Mouse (Mus musculus) left cerebral cortex, adult 18-20 months (tissue): ENCODE data around the gene Atp8b4. TPM values are rescaled to one million over a fixed set of nuclear protein-coding genes. Genes with fewer than 3 reads are reported as not detected.

Source experiments
- DNase-seq, 2 experiments: peaks; one replicate each; pipeline ENCODE4 v3.0.0; 2021 to 2022; ENCODE audit warnings: low spot score in 2 of 2, mixed read lengths in 1 of 2
- total RNA-seq, 2 experiments: library from RNA; stranded (reverse); gene quantifications; 2 replicates each; pipeline ENCODE4 v1.2.3; 2021

Atp8b4 gene
- total RNA-seq, 2 experiments from 2014 or later = 0.07 TPM; not detected in 1

DNA sequence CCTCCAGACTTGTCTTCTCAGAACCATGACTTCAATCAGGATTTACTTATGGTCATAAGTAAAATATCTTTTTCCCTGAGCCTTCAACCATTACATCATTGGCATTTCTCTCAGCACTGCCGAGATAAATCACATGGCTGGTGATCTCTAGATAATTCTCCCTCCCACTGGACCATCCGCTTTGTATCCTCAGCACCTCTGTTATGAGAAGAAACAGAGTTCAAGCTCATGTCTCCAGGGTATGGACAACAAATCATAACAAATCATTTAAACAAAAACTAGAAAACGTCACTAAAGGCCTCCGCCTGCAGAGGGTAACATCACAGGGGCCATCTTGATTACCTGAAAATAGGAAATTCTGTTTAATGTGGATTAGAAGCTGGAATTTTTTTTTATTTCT lies 58.9 kb downstream of the Atp8b4 start:
- no peak for DNase-seq

DNA sequence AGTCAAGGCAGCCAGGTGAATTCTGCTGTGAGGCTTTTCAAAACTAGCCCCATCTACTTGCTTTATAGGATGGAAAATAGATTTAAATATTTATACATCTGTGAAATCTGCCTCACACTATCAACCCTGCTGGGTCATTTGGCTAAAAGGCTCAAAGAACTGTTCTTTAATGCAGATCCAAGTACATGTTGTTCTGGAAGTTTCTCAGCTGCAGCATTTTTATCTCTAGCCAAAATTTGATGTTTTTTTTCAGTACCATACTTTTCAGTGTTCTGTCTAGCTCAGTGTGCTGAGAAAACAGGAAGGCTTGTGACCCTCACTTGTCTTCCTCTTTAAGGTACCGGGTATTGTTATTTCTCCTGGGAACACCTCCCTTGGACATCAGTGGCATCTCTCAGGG lies 65.8 kb downstream of the Atp8b4 start:
- no peak for DNase-seq

DNA sequence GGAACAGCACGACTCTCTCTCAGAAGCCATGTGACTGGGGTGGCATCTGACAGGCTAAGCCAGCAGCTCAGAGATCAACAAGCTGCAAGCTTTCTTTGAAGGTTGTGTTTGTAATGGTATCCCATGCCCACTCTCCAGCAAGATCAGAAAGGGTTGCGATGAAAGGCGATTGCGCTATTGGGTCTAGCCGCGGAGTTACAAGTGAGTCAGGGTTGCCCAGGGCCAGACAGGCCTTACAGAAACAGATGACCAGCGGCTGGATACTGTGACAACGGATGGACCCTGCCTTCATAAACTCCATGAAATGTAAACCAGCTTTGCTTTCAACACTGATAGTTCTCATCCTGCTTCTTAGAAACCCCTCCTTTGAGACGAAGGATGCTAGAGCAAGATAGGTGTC lies 66.2 kb downstream of the Atp8b4 start:
- DNase-seq = no peak

DNA sequence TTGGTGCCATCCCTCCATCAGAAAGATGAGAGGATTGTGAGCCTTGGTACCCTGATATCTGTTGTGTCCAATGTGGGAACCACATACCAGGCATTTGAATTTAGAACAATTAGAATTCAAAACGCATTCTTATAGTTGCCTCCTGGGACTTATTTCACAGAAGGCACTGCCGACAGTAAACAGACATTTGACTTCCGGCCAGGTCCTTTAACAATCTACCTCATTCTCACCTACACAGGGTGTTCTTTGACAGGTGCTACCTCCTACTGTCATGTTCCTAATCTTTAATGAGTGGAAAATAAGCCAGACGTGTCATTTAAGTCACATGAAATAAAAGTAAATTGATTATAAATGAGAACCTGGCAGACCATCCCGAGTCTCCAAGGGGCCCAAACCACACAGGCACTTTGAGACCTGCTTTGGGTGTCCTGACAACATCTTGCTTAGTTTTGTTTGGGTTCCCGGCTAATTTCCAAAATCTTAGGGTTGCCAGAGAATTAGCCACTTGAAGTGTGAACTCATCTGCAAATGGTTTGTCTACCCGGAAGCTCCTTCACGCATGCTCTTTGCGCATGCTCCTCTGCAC lies 67.9 kb downstream of the Atp8b4 start:
- no peak for DNase-seq

DNA sequence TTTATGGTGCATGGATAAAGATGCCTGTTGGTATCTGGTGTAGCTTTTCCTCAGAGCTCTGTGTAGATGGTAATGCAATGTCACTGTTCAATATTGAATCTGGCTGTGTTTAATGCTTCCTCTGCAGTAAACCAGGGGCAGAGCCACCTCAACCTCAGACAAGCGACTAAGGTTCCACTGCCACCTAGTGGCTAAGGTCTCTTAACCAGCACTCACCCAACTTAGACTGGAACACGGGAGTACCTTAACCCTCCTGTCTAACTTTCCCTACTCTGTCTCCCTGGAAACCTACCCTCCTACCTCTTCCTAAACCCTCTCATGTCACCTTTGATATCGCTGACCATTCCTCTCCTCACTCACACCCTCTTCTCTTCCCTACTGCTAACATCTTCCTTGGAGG lies 71.2 kb downstream of the Atp8b4 start:
- peak; percentile 56 to 61 for DNase-seq

DNA sequence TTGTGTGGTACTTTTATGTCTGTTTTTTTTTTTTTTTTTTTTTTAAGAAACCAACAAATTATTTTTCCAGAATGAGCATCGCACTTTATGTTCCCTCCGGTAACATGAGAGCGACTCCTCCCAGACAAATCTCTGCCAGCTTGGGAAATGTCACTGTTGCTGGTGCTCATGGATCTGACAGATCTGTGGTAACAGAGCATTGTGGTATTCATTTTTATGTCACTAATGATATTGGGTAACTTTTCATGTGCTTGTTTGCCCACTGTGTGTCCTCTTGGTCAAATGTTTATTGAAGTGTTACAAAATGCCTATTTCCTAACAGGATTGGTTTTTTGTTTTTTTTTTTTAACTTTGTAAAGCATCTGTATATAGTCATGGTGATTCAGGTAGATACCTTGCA lies 75.3 kb downstream of the Atp8b4 start:
- no peak for DNase-seq

DNA sequence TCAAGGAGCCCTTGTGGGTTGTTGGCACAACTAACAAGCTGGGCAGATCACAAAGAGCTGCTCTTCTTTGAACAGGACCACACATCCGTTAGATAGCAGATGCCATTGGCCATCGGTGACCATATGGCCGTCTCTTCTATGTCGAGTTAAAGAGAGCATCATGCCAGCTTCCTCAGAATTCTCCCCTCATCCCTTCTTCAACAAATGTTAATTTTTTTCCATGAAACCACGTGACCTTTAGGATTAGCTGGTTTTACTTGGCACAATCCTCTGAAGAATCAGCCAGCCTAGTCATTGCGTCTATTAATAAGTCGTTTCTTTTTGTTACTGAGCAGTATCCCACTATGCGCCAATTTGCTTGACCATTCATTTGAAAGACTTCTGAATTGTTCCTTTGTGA lies 75.8 kb downstream of the Atp8b4 start:
- no peak for DNase-seq

DNA sequence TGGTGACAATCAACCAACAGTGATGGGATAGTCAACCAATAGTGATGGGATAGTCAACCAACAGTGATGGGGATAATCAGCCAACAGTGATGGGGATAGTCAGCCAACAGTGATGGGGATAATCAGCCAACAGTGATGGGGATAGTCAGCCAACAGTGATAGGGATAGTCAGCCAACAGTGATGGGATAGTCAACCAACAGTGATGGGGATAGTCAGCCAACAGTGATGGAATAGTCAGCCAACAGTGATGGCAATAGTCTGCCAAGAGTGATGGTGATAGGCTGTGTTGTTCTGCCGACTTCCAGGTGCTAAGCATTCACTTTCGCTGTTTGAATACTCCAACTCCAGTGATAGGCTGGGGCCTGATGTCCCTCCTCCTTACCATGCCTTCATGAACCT lies 79.6 kb downstream of the Atp8b4 start:
- no peak for DNase-seq

DNA sequence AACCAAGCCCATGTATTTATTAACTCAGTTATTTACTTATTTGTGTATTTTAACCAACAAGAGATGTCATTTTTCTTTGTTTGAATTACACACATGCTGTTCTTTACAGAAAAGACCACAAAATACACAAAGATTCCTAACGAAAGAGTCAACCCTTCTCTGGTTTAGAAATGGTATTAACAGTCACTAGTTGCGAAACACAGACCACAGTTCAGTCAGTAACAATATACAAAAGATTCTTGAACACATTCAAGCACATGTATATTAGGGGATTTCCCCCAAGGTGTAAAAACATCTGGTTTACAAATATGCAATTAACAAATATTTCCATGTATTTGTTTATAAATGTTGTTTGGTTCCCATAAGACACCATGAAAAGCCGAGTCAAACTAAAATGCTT lies 81.6 kb downstream of the Atp8b4 start:
- no peak for DNase-seq

DNA sequence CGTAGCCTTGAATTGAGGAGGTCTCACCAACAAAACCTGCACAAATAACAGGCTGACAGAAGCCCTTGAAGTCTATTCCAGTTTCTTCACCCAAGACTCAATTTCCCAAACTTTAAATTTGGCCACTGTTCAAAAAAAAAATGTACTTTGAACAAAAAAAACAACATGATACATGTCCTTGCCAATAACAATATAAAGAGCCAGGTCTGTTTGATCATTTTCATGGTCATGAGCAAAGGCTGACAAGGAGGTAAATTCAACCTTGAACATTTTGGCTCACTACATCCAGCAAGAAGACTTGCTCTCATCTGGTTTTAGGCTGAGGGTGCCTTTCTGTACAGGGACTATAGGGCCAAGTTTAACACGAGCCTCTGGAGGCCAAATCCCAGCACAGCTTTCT lies 83.7 kb downstream of the Atp8b4 start:
- DNase-seq = no peak

DNA sequence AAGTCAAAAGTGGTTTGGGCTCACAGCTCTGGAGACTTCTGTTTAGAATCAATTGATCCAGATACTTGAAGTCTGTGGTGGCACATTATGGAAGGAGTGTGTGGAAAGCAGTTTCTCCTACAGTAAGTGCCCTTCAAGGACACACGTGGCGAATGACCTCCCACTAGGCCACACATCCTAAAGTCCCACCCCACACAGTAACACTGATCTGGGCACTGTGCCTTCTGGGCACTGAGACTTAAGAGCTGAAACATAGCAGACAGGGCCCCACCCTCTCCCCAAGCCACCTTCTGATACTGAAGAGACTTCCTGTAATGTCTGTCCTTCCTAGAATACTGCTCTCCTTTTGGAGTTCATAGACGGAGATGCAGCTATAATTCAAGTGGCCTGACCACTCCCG lies 84.5 kb downstream of the Atp8b4 start:
- DNase-seq = no peak

DNA sequence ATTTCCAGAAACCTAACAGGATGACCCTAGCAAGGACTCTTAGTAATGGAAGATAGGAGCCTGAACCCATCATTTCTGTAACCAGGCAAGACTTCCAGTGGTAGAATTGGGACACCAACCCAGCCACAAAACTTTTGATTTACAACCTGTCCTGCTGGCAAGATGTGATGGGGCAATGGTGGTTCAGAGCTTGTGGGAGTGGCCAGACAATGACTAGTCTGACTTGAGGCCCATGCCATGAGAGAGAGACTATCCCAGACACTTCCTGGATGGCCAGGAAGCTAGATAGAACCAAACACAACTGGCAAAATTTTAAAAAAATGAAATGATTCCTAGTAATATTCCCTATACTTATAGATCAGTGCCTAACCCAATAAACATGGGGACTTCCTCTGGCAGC lies 87.7 kb downstream of the Atp8b4 start:
- no peak for DNase-seq

DNA sequence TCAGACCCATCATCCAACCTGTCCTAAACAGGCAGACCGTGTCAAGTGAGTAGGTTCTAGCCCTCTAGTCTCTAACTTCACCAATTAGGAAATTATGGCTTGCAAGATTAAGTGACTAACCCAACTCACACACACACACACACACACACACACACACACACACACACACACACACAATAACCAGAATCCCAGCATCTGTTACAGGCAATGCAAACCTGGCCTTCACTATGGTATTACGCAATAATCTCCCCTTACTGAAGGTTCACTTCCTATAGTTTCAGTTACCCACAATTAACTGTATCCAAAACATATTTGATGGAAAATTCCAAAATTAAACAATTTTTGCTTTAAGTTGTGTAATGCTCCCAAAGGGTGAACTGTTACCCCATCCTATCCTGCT lies 101.0 kb downstream of the Atp8b4 start:
- no peak for DNase-seq

DNA sequence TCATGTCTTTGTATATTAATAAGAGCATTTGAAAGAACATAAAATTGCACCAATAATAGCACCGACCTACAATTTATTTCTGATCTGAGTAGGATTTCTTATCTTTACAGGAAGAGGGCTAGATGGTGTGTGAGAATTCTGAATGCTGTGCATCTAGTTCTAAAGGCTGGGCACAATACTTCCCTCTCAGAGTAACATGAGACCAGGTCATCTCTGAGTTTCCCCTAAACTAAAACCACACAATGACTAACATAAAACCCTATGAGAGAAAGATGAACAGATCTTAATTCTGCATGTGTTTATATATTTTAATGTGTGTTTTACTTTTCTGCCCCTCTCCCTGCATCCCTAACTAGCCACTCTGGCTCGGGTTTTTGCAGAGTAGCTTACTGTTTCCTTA lies 101.5 kb downstream of the Atp8b4 start:
- DNase-seq = no peak

DNA sequence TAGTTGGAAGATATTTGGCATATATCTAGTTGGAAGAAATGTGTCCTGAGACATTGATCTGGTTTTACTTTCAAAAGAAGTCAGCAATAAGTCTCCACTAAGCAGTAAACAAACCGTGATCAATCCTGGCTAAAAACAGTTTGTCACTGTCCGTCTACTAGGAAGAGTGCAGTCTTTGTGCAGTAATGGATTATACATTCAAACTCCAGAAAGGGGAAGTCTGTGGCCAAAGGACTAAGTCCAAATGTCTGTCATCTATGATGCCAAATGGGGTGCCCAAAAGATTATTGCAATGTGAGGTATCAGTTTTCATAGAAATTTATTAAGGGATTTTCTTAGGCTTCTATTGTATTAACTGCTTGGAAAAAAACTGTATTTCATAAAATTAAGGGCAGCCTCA lies 102.3 kb downstream of the Atp8b4 start:
- no peak for DNase-seq

DNA sequence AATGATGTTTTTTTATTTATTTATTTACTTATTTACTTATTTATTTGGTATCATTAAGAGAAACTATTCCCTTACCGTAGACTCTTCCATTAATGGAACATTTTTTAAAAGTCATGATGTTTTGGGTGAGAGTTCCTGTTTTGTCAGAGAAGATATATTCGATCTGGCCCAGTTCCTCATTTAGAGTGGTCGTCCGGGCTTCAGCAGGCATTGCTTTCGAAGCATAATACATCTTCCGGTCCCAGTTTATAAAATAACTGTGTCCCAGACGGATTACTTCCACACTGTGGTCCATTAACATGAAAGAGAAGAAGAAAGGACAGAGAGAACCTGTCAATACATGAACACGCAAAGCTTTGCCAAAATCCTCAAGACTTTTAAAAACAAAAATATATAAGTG lies 103.0 kb downstream of the Atp8b4 start:
- DNase-seq = no peak

DNA sequence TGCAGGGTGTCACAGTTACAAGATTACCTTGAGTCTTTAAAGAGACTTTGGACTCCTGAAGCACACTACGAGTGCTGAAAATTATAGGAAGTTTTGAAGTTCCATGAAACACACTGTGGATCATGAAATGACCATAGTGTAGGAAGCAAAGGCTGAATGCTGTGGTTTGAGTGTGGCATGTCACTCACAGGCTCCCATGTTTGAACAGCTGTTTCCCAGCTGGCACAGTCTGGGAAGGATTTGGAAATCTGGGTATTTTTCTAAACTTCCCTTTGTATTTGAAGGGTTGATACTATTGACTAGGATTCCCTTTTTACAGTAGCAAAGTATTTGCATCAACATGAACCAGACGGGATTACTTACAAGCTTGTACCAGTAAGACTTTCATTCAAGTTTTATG lies 105.5 kb downstream of the Atp8b4 start:
- DNase-seq = no peak

DNA sequence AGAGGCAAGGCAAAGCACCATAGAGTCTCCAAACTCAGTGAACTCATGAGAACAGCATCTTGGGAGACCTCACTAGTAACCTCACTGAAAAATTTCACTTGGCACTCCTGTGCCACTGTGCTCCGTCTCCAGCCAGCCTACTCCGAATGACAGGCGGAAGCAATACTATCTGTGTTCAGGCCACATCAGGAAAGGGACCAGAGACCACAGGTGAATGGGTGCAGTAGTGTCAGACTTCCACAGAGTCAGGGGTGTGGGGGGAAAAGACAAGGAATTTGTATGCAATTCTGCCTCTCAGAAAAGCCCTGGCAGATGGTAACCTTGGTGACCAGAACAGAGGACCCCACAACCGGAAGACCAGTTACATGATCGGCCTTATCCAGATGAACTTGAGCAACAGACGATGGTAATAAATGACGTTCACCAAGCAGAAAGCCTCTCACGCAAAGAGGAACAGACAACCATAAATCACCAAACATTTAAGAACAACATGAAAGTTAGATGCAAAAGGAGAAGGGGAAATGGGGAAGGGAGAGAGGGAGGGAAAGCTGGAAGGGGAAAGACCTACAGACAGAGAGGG lies 112.9 kb downstream of the Atp8b4 start:
- DNase-seq = no peak

DNA sequence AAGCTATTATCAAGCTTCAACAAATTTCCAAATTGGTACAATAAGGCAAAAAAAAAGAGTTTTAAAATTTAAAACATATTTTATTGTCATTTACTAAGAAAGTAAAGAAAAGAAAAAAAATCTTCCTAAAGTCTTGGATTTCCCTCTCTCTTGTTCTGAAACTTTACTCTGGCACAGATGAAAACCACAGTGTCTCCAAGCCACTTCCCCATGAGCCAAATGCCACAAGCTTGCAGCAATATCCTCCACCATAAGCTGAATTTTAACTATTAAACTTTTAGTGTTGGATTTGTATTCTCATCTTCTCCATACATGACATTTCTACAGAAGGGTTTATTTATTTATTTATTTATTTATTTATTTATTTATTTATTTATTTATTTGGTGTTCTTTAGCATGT lies 114.4 kb downstream of the Atp8b4 start:
- DNase-seq = no peak

DNA sequence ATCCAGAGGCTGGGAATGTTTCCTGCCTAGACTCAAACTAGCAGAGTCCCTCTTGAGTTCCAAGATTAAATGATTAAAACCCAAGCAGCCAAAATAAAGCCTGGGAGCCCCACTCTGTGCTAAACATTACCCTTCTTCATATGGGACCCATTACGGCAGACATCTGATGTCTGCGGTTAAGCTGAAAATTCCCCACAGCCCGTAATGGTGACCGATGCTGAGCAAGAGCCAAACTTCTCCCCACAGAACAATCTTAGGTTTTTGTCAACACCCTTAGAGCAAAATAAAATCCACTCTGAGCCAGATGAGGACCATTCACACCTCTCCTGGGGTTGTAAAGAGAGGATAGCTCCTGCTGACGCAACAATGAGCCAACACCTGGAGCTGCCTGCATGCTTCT lies 120.2 kb downstream of the Atp8b4 start:
- DNase-seq = no peak

DNA sequence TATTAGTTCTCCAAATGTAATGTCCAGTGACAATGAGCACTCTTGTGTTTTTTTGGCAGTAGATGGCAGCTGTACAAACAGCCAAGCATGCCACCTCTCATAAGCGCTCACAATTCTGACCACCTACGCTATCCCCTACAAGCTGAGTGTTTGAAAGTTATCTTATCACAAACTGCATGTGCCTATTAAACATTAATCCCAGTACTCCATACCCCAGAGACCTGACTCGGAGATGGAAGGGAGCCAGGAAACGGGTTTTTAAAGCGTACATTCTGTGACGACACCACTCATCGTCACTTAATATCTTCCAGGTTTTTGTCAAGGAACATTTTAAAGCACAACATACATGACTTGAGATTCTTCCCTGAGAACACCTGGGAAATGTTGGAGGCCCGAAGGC lies 128.8 kb downstream of the Atp8b4 start:
- no peak for DNase-seq

DNA sequence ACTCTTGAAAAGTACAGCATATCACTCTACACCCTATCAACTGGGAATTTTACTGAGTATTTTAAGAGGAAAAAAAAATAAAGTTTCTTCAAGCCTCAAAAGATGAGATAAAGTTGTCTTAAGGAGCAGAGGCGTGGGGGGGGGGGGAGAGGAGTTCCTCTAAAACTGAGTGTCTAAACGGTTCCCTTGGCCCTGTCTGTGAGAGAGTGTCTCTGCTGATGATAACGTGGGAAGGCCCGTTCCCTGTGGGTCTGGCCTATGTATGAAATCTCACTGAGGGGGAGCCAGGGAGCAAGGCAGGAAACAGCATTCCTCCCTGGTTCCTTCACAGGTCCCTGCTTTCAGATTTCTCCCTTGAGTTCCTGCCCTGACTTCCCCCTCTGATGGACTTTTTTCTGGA lies 130.7 kb downstream of the Atp8b4 start:
- DNase-seq = no peak
